Mouse (Mus musculus) left cerebral cortex, adult 9 months (tissue): ENCODE measurements around the gene Ldhc.
A peak's percentile ranks its signal among the peaks of the same experiment; 100 is the strongest.

Source experiments
- DNase-seq, 2 experiments: peaks; one replicate each; pipeline ENCODE4 v3.0.0; 2022; ENCODE audit warnings: low spot score in 2 of 2

The Ldhc gene

DNA sequence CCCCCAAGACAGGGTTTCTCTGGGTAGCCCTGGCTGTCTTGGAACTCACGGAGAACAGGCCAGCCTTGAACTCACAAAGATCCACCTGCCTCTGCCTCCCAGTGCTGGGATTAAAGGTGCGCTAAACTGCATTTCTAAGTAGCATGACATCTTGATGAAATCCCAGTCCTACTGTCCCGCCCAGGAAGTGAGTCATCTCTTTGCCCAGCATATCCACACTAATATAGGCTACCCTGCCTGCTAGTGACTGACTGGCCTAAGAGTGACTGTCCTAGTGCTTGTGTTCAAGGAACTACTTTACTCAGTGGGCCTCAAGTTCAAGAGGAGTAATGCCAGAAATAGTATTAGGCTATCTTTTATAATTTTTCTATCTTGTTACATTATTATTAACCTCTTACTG, 55.4 kb downstream of the Ldhc start:
- no peak for DNase-seq

DNA sequence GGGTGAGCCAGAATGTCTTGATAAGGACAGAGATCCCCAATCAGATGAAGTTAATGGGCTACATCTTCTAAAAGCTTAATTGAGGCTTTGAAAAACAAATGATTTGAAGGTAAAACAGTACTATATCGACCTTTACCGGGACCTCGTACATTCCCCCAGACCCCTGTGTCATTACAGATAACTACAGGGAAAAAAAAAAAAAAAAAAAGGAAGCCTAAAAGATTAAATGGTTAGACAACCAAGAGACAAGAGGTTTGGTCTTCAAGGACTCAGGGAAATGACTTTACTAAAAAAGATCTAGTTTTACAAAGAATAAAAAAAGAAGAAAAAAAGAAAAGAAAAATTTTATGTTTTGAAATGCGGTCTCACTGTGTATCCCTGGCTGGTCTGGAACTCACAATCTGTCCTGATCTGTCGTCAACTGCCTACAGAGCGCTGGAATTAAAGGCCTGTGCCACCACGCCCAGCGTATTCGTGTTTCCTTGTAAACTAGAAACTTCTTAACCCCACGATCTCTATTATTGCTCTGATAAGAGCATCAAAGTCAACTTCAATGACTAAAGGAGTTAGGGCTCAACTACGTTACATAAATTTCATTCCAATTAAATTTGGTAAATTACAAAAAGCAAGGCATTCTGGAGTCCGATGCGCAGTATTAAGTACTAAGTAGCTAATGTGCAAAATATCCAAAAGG, 57.8 kb downstream of the Ldhc start:
- DNase-seq = no peak

DNA sequence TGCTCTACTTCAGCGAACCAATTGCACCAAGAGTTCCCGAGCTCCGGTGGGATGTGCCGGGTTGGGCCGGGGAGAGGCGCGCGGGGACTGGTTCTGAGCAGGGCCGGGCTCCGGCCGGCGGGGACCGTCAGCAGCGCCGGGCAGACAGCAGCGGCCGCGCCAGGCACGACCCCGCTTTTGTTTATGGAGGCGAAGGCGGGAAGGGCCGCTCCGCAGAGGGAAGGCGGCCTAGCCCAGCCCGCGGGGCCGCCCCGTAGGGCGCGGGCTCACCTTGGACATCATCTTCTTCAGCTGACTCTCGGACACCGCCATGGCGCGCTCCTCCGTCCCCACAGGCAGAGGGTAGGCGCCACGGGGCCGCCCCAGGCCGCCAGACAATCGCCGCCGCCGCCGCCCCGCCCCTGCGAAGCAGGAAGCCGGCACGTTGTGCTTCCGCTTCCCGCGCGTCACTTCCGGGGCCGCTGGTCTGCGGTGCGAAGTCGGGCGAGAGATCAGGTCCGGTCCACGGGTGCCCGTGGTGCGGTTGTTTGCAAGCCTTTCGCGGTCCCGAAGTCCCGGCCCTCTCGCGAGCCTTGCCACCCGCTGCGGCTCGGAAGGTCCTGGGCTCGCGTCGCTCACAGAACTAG, 58.7 kb downstream of the Ldhc start, which contains the start of gene Tsg101:
Gene Tsg101, minus strand, starts transcription at position 419 of the 626 bp plus-strand sequence.
- peak; percentile 52 to 88 for DNase-seq

DNA sequence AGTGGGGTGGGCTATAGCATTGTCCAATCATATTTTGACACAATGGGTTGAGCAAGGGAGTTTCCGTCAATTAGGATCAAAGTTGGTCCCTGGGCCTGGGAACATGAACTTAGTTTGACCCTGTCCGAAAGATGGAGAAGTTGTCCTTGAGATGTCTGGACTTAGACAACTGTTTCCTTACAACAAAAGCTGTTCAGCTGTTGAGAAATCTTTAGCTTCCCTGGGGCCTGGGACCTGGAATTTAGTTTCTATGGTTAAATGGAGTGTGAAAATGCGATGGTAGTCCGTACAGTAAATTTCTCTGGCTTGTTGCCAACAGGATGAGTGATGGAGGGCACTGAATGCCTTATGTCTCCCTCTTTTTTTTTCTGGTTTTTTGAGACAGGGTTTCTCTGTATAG, 61.1 kb downstream of the Ldhc start:
- DNase-seq = no peak
